Mouse (Mus musculus) CD8-positive naive resting alpha-beta T cell, adult 2 months (primary cell): ENCODE data around the gene Fam84b.

Experiments used
- DNase-seq, 2 experiments: peaks; one replicate each; pipeline ENCODE4 v3.0.0; 2022; ENCODE audit warnings: low read depth in 2 of 2, low spot score in 2 of 2

Fam84b gene

GRCm38 (mm10) chr15:60833476-60834218, 19.9 kb downstream of the Fam84b start:
- DNase-seq = no peak

- DNase-seq = peak in 1 of 2 experiments; percentile 14
Measured at GRCm38 (mm10) chr15:60832586-60832985, 21.0 kb downstream of the Fam84b start.

- no peak for DNase-seq
Measured at GRCm38 (mm10) chr15:60826226-60826625, 27.4 kb downstream of the Fam84b start.

GRCm38 (mm10) chr15:60824751-60825227, 28.8 kb downstream of the Fam84b start:
- peak; percentile 78 to 88 for DNase-seq

- peak; percentile 29 to 40 for DNase-seq
Measured at GRCm38 (mm10) chr15:60823870-60824709, 29.5 kb downstream of the Fam84b start.

GRCm38 (mm10) chr15:60823620-60823869, 30.0 kb downstream of the Fam84b start:
- DNase-seq = peak; percentile 16 to 25

- peak; percentile 35 to 37 for DNase-seq
Measured at GRCm38 (mm10) chr15:60822803-60823619, 30.6 kb downstream of the Fam84b start.

- DNase-seq = no peak
Measured at GRCm38 (mm10) chr15:60822101-60822802, 31.3 kb downstream of the Fam84b start.

- no peak for DNase-seq
Measured at GRCm38 (mm10) chr15:60818500-60818899, 35.1 kb downstream of the Fam84b start.

GRCm38 (mm10) chr15:60816478-60816877, 37.1 kb downstream of the Fam84b start:
- DNase-seq = no peak

- no peak for DNase-seq
Measured at GRCm38 (mm10) chr15:60814542-60814941, 39.0 kb downstream of the Fam84b start.

GRCm38 (mm10) chr15:60793041-60793673, 60.4 kb downstream of the Fam84b start:
- no peak for DNase-seq

- no peak for DNase-seq
Measured at GRCm38 (mm10) chr15:60789084-60789483, 64.5 kb downstream of the Fam84b start.

- no peak for DNase-seq
Measured at GRCm38 (mm10) chr15:60783761-60784160, 69.8 kb downstream of the Fam84b start.

GRCm38 (mm10) chr15:60779531-60779973, 74.0 kb downstream of the Fam84b start:
- DNase-seq = no peak

- DNase-seq = no peak
Measured at GRCm38 (mm10) chr15:60779063-60779462, 74.5 kb downstream of the Fam84b start.
